Mouse (Mus musculus) midbrain, embryonic 15.5 days (tissue): Measurements from ENCODE around the gene Fzd5. TPM values are rescaled to one million over a fixed set of nuclear protein-coding genes. Genes with fewer than 3 reads are reported as not detected.

Experiments used
- ATAC-seq: fragments of 200-750 bp; cut with Nextera tagmentation; replicated peaks from 2 replicates; pipeline ENCODE4 v1.8.0; 2017; ENCODE audit warnings: moderate TSS enrichment
- H3K27ac ChIP-seq: fragments of 300-500 bp; sonication (generic); 2 replicates; pipeline ENCODE4 v1.5.1; 2015; ENCODE audit warnings: mild to moderate bottlenecking, inconsistent platforms
- H3K27me3 ChIP-seq: fragments of 300-500 bp; sonication (generic); replicated peaks from 2 replicates; pipeline ENCODE4 v1.6.1; 2015; ENCODE audit warnings: inconsistent platforms
- H3K36me3 ChIP-seq: fragments of 300-500 bp; sonication (generic); replicated peaks from 2 replicates; pipeline ENCODE4 v1.6.1; 2015; ENCODE audit warnings: inconsistent platforms
- H3K4me1 ChIP-seq: fragments of 300-500 bp; sonication (generic); 2 replicates; pipeline ENCODE4 v1.6.1; 2015; ENCODE audit warnings: inconsistent platforms
- H3K4me2 ChIP-seq: fragments of 300-500 bp; sonication (generic); 2 replicates; pipeline ENCODE4 v1.6.1; 2015; ENCODE audit warnings: inconsistent platforms, mild to moderate bottlenecking, moderate library complexity
- H3K4me3 ChIP-seq: fragments of 300-500 bp; sonication (generic); 2 replicates; pipeline ENCODE4 v1.5.1; 2015; ENCODE audit warnings: mild to moderate bottlenecking, inconsistent platforms
- H3K9ac ChIP-seq: fragments of 300-500 bp; sonication (generic); 2 replicates; pipeline ENCODE4 v1.6.1; 2015; ENCODE audit warnings: mild to moderate bottlenecking, inconsistent platforms
- H3K9me3 ChIP-seq: fragments of 300-500 bp; sonication (generic); 2 replicates; pipeline ENCODE4 v1.6.1; 2016; ENCODE audit warnings: inconsistent platforms
- WGBS: fragments of 180-500 bp; shearing (Covaris S2); methylation state at CpG from one replicate; pipeline ENCODE4 v1.1.7; 2015; ENCODE audit warnings: mixed read lengths; 5-methylcytosine and 5-hydroxymethylcytosine counted together
- polyA plus RNA-seq: library from polyadenylated mRNA; unstranded; fragments of >200 nt; fragmentation: Nextera tagmentation; extraction: Ambion mirVana; gene quantifications from 2 replicates; pipeline ENCODE4 v1.2.1, GENCODE M21; 2015

The Fzd5 gene
- polyA plus RNA-seq, 1 experiment from 2014 or later, result 0.45 TPM

DNA sequence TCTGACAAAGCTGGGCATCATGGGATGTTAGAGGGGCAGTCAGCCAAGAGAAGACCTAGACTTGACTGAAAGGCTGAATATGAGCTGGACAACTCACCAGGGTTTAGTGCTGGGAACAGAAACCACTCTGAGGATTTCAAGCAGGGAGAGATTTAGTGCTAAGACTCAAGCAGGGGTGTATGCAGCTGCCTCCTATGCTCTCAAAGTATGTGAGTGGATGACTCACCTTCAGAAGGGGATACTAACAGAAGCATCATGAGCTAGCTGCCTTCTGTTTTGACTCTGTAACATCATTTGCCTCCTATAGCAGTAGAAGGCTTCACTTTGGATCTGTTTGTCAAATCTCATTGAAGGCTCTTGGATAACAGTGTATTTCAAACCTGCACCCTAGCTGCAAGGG is 7.1 kb upstream of the Fzd5 start:
- H3K9me3 ChIP-seq, result no peaks in the 10 kb centered on the region
- no peak overlapping the region for H3K4me3 ChIP-seq
- no peak overlapping the region for H3K27ac ChIP-seq
- H3K4me1 ChIP-seq, result no peaks in the 10 kb centered on the region
- H3K9ac ChIP-seq, result no peak overlapping the region
- H3K27me3 ChIP-seq, result peaks cover 3% of the 10 kb centered on the region; the same call in 1 of the 2 replicates
- no peaks in the 10 kb centered on the region for H3K36me3 ChIP-seq
- no peak overlapping the region for H3K4me2 ChIP-seq
- no peak for ATAC-seq

DNA sequence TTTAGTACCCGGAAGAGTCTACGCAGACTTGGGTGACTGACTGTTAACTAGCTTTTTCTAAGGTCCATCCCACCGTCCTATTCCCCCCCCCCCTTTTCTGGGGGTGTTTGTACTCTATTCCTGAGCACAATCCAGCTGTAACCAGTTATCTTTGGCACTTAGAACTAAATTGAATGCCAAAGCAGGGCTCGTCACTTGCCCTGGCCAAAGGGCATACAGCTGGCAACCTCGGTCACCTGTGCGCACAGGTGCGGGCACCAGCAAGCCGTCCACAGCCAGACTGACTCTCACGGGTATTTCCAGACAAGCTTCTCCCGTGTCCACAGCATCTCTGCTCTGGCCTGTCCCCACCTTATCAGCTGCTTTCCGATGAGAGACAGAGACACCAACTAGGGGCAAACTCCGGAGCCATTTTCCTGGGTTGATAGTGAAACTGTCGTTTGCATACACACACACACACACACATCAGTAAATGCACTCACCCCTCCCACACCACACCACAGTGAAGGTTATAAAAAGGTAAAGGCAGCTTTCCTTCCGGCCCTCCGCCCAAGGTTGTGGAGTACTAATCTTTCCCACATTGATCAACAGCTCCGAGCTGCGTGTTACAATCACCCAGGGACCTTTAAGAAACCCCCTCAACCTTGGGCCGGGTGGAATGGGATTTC is 5.3 kb upstream of the Fzd5 start:
- WGBS, result 90% methylated on average over 18 of the region's 18 CpGs
- H3K9me3 ChIP-seq, result no peaks in the 10 kb centered on the region
- H3K27ac ChIP-seq, result no peak overlapping the region
- H3K4me2 ChIP-seq, result no peak overlapping the region
- H3K9ac ChIP-seq, result no peak overlapping the region
- peaks cover 15% of the 10 kb centered on the region for H3K27me3 ChIP-seq
- no peak for ATAC-seq
- no peaks in the 10 kb centered on the region for H3K36me3 ChIP-seq
- peaks cover 11% of the 10 kb centered on the region for H3K4me1 ChIP-seq
- H3K4me3 ChIP-seq, result no peak overlapping the region

DNA sequence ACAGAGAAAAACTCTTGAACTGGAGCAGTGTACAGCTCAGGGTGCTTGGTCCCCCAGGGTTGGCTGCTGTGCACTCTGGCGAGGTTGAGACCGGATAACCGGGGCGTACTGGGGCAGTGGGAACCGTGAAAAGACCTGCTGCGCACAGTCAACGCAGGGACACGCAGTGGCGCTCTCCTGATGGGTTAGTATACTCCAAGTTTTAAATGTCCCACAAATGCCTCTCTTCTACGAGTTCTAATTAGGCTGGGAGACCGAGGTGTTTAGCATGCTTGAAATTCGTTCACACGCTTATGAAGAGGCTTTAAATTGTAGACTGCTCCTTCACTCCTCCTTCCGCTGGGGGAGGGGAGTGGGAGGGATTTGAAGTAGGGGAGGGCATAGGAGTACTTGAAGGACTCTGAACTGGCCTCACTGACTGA is 1.1 kb upstream of the Fzd5 start:
- H3K36me3 ChIP-seq, result no peaks in the 10 kb centered on the region
- peaks cover 38% of the 10 kb centered on the region for H3K4me1 ChIP-seq
- H3K4me2 ChIP-seq, result peak overlapping the region; percentile 74
- H3K4me3 ChIP-seq, result peak overlapping the region; percentile 51
- H3K9ac ChIP-seq, result no peak overlapping the region
- no peak for ATAC-seq
- peaks cover 46% of the 10 kb centered on the region for H3K27me3 ChIP-seq
- no peak overlapping the region for H3K27ac ChIP-seq
- whole genome bisulfite sequencing, result under 1% methylated on average over 14 of the region's 14 CpGs
- no peaks in the 10 kb centered on the region for H3K9me3 ChIP-seq

DNA sequence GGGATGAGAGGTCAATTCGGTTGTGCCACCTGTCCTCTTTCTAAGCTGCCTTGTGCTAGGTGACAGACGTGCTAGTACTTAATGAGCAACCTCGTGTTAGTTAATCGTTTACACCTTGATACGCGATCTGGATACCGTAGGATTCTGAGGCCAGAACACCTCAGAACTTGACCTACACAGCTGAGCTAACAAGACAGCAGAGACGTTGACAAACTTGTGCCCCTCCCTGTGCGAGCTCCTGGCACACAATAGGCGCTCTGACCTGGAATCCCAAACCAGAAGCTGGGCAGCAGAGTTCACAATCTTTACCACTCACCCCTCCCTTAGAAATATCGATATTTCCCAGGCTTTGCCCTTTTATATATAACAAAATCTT is 617 bp upstream of the Fzd5 start:
- peak overlapping the region; percentile 74 for H3K4me2 ChIP-seq
- peaks cover 49% of the 10 kb centered on the region for H3K27me3 ChIP-seq
- under 1% methylated on average over 11 of the region's 11 CpGs for WGBS
- no peaks in the 10 kb centered on the region for H3K9me3 ChIP-seq
- H3K4me1 ChIP-seq, result peaks cover 38% of the 10 kb centered on the region
- H3K27ac ChIP-seq, result 0 out of 2 replicates have a peak overlapping the region, but pooled peaks have one; percentile 34
- peak overlapping the region; percentile 51 for H3K4me3 ChIP-seq
- no peak; the same call in 1 of the 2 replicates for ATAC-seq
- H3K36me3 ChIP-seq, result no peaks in the 10 kb centered on the region
- H3K9ac ChIP-seq, result no peak overlapping the region

DNA sequence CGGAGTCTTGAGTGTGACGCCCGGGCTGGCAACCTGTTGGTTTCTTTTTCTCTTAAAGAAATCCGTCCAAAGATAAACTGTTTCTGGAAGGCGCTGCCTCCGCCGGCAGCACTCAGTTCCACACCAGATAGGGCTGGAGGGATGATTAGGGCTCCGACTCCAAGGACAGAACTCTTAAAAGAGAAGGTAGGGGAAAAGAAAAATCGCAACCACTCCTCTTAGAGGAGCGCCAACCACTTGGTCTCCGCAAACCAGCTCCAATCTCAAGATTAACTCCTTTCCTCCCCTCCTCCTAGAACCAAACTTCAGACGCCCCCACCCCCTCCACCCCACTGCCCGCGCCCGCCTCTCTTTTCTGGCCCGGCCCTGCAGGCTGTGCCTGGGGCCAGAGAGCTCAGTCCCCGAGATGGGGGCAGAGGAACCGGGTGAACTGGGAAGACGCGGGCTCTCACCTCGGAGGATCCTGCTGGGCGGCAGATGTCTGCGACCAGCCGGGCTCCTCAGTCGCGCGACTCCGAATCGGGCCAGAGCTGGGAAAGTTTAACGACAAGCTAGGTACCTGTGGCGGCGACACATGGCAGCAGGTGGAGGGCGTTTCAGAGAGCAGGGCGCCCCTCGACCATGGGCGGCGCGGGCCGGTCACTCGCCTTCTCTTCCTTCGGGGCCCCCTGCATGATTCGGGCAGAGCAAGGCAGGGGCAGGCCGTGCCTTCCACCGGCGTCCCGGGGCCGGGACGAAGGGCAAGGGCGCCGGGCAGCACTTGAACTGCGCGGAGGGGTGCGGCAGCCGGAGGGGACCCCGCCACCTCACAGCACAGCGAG is 660 bp downstream of the Fzd5 start:
- Histone ChIP-seq H3K9ac (peak overlapping the region; percentile 15; the same call in 1 of the 2 replicates), H3K27ac (no peak overlapping the region), H3K36me3 (no peaks in the 10 kb centered on the region), H3K4me2 (peak overlapping the region; percentile 74), H3K9me3 (no peaks in the 10 kb centered on the region), H3K4me1 (peaks cover 38% of the 10 kb centered on the region), H3K27me3 (peaks cover 54% of the 10 kb centered on the region), H3K4me3 (peak overlapping the region; percentile 51)
- ATAC-seq, result no peak; the same call in 1 of the 2 replicates
- WGBS, result 0% methylated on average over 53 of the region's 56 CpGs

DNA sequence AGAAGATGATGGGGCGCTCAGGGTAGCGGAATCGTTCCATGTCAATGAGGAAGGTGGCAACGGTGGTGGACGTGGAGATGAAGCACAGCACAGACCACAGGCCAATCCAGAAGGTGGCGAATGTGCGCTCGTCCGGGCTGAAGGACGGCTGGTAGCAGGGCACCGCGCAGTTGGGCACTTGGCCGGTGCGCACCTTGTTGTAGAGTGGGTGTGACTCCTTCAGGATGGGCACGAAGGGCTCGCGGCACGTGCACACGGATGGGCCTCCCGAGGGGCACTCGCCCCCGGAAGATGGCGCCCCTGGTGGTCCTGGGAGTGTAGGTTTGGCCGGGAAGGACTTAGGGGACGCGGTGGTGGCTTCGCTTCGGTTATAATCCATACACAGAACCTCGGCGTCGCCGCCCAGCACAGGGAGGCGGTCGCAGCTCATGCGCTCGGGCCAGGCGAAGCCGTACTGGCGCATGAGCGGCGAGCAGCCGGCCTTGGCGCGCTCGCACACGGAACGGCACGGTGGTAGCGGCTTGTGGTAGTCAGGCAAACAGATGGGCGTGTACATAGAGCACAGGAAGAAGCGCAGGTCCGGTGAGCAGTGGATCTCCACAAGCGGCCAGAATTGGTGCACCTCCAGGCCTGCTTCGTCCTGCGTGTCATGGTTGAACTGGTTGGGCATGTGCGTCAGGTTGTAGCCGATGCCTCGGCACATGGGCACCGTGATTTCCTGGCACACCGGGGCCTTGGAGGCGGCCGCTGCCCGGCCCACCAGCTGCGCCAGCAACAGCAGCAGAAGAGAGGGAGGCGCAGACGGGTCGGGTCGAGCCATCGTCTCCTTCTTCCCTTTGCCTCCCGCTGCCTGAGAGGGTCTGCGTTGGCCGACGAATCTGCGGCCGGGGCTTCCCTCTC is 1.5 kb downstream of the Fzd5 start:
- H3K27ac ChIP-seq, result no peak overlapping the region
- H3K9ac ChIP-seq, result peak overlapping the region; percentile 15; the same call in 1 of the 2 replicates
- H3K4me1 ChIP-seq, result peaks cover 44% of the 10 kb centered on the region
- no peaks in the 10 kb centered on the region for H3K9me3 ChIP-seq
- no peaks in the 10 kb centered on the region for H3K36me3 ChIP-seq
- peak overlapping the region; percentile 74 for H3K4me2 ChIP-seq
- peak overlapping the region; percentile 51 for H3K4me3 ChIP-seq
- WGBS, result 10% methylated on average over 75 of the region's 75 CpGs
- ATAC-seq, result peak; percentile 48; the same call in 1 of the 2 replicates
- H3K27me3 ChIP-seq, result peaks cover 54% of the 10 kb centered on the region

DNA sequence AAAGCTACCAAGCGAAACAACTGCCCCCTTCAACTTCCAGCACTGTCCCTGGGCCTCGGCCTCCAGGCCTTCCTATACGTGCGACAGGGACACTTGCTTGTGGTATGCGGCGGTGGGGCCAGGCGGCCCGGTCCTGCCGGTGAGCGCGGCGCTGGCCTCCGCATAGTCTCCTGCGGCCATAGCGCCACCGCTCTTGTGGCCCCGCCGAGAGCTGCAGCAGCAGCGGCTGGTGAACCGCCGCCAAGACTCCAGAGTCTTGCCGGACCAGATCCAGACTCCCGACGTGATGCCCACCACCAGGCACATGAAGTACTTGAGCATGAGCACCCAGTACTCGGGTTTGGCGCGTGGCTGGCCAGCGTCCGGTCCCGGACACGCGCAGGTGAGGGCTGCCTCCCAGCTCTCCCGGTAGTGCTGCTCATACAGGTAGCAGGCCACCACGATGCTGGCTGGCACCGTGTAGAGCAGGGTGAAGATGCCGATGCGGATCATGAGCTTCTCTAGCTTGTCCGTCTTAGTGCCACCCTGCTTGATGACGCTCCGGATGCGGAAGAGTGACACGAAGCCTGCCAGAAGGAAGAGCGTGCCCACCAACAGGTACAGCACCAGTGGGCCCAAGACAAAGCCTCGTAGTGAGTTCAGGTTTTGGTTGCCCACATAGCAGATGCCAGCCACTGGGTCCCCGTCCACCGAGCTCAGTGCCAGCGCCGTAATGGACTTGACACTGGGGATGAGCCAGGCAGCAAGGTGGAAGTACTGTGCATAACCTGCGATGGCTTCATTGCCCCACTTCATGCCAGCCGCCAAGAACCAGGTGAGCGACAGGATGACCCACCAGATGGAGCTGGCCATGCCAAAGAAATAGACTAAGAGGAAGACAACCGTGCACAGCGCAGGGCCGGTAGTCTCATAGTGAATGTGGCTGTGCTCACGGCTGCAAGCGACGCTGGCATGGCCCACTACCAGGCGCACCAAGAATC is 2.5 kb downstream of the Fzd5 start:
- Histone ChIP-seq H3K9me3 (no peaks in the 10 kb centered on the region), H3K4me2 (peak overlapping the region; percentile 74), H3K9ac (peak overlapping the region; percentile 6; the same call in 1 of the 2 replicates), H3K36me3 (no peaks in the 10 kb centered on the region), H3K27ac (no peak overlapping the region), H3K4me3 (peak overlapping the region; percentile 51), H3K4me1 (peaks cover 44% of the 10 kb centered on the region), H3K27me3 (peaks cover 54% of the 10 kb centered on the region)
- 38% methylated on average over 58 of the region's 58 CpGs for WGBS
- 0 out of 2 replicates have a peak, but pooled peaks have one; percentile 7 for ATAC-seq

DNA sequence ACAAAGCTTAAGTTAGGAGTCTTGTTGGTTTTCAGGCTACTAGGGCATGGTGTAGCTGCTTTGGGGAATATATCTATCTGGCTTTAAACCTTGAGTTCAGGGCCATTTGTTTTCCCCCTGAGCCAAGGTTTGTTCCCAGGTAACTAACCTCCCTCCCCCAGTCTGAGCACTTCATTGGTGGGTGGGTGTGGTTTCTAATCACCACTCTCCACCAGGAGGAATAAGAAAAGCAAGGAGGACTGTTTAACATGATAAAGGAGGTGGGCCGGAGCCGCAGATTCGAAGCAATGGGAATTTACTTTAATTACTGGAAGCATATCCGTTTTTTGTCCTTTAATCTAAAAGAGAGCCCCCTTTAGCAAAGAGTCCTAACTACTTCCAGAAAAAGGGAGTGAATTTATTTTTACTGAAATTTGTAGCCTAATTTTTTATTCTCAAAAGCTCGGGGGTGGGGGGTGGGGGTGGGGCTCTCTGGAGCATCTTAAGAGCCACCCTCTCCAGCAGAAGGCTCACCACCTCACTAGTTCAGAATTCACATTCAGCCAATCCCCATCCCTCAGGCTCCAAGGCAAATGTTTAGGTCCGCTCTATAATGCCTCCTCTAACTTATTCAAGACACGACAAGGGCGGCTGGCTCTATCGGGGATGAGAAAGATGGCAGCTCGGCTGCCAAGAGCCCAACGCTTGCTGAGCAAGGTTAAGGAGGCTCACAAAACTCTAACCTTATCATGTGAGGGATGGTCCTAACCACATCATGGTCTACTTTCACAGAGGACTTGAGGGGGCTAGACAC is 3.9 kb downstream of the Fzd5 start:
- WGBS, result 13% methylated on average over 11 of the region's 11 CpGs
- H3K4me2 ChIP-seq, result 0 out of 2 replicates have a peak overlapping the region, but pooled peaks have one; percentile 17
- H3K9ac ChIP-seq, result no peak overlapping the region
- no peak overlapping the region for H3K4me3 ChIP-seq
- no peak for ATAC-seq
- H3K27ac ChIP-seq, result no peak overlapping the region
- H3K36me3 ChIP-seq, result no peaks in the 10 kb centered on the region
- H3K9me3 ChIP-seq, result no peaks in the 10 kb centered on the region
- peaks cover 41% of the 10 kb centered on the region for H3K4me1 ChIP-seq
- H3K27me3 ChIP-seq, result peaks cover 50% of the 10 kb centered on the region

DNA sequence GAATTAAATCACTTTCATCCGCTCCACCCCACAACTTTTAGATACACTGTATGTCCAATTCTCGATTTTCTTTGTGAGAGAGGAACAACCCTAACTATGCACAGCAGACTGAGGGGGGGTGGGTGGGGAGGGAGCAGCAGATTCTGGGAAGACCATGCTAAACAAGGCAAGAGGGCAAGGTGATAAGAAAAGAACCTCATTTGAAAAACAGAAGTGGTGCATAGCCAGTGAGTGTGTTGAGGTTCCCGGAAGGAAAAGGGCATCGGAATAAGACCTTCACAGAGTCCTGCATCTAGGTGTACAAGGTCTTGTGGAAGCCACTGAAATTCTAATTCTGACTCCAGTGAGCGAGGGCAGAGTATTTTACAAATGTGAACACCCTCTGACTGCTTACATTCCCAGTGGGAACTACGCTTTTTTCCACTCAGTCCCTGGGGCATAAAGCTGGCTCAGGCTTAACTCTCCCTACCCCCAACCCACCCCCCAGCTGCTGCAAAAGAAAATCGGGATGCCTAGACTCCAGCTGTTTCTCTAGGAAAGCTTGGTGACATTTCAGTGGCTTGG is 4.8 kb downstream of the Fzd5 start:
- Histone ChIP-seq H3K9me3 (no peaks in the 10 kb centered on the region), H3K4me3 (no peak overlapping the region), H3K4me2 (no peak overlapping the region), H3K27me3 (peaks cover 41% of the 10 kb centered on the region), H3K4me1 (peaks cover 32% of the 10 kb centered on the region), H3K27ac (no peak overlapping the region), H3K9ac (no peak overlapping the region), H3K36me3 (no peaks in the 10 kb centered on the region)
- WGBS, result 63% methylated on average over 7 of the region's 7 CpGs
- ATAC-seq, result no peak

DNA sequence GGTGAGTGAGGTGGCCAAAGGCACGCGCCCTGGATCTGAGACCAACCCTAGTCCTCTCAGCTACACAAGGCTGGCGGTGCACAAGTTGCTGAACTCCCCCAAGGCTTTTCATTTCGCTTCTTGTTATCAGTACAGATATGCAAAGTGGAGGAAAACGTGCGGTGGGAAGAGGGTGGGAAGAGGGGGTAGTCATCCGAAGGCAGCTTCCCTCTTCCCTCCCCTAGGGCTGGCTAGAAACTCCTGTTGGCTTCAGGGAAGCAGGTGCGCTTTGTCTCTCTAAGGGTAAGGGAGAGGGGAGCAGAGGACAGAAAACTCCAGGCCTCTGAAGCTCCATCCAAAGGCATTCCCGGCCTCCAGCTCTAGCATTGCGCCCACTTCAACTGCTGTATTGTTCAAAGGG is 5.4 kb downstream of the Fzd5 start:
- no peak for ATAC-seq
- no peak overlapping the region for H3K27ac ChIP-seq
- no peak overlapping the region for H3K4me3 ChIP-seq
- H3K36me3 ChIP-seq, result no peaks in the 10 kb centered on the region
- H3K9me3 ChIP-seq, result no peaks in the 10 kb centered on the region
- peaks cover 38% of the 10 kb centered on the region for H3K27me3 ChIP-seq
- H3K4me1 ChIP-seq, result peaks cover 30% of the 10 kb centered on the region
- H3K9ac ChIP-seq, result no peak overlapping the region
- whole genome bisulfite sequencing, result 48% methylated on average over 10 of the region's 10 CpGs
- 0 out of 2 replicates have a peak overlapping the region, but pooled peaks have one; percentile 0 for H3K4me2 ChIP-seq
